Mouse (Mus musculus) forebrain, embryonic 14.5 days (tissue): ENCODE data around the gene Sytl3. TPM values are rescaled to one million over a fixed set of nuclear protein-coding genes. Genes with fewer than 3 reads are reported as not detected.

Experiments
- ATAC-seq: fragments of 200-750 bp; cut with Nextera tagmentation; 2 replicates; pipeline ENCODE4 v1.8.0; 2017; ENCODE audit warnings: mild to moderate bottlenecking, moderate library complexity
- DNase-seq: peaks from one replicate; pipeline ENCODE4 v3.0.0-alpha.2; 2015; ENCODE audit warnings: low spot score
- H3K27ac ChIP-seq: fragments of 300-500 bp; sonication (generic); 2 replicates; pipeline ENCODE4 v1.5.1; 2014; ENCODE audit warnings: low read depth, mild to moderate bottlenecking, control low read depth, low read length, moderate library complexity
- H3K27me3 ChIP-seq: fragments of 300-500 bp; sonication (generic); replicated peaks from 2 replicates; pipeline ENCODE4 v1.6.1; 2014; ENCODE audit warnings: low read length, control low read depth, mixed read lengths; ENCODE audit not compliant: control insufficient read depth, insufficient read depth
- H3K36me3 ChIP-seq: fragments of 300-500 bp; sonication (generic); 2 replicates; pipeline ENCODE4 v1.6.1; 2014; ENCODE audit warnings: low read length, control low read depth; ENCODE audit not compliant: control insufficient read depth, insufficient read depth
- H3K4me1 ChIP-seq: fragments of 300-500 bp; sonication (generic); 2 replicates; pipeline ENCODE4 v1.6.1; 2014; ENCODE audit warnings: antibody characterized with exemption, low read length, control low read depth; ENCODE audit not compliant: control insufficient read depth, insufficient read depth
- H3K4me2 ChIP-seq: fragments of 300-500 bp; sonication (generic); 2 replicates; pipeline ENCODE4 v1.6.1; 2014; ENCODE audit warnings: mild to moderate bottlenecking, control low read depth, low read length
- H3K4me3 ChIP-seq: fragments of 300-500 bp; sonication (generic); 2 replicates; pipeline ENCODE4 v1.5.1; 2014; ENCODE audit warnings: low read depth, low read length, control low read depth
- H3K9ac ChIP-seq: fragments of 300-500 bp; sonication (generic); 2 replicates; pipeline ENCODE4 v1.6.1; 2014; ENCODE audit warnings: mild to moderate bottlenecking, low read length, control low read depth, moderate library complexity
- H3K9me3 ChIP-seq: fragments of 300-500 bp; sonication (generic); replicated peaks from 2 replicates; pipeline ENCODE4 v1.6.1; 2016; ENCODE audit warnings: low read length, control low read depth, mixed read lengths; ENCODE audit not compliant: control insufficient read depth
- WGBS: fragments of 180-500 bp; shearing (Covaris S2); extraction: QIAGEN DNeasy Blood & Tissue Kit; methylation state at CpG from one replicate; pipeline ENCODE4 v1.1.7; 2014; 5-methylcytosine and 5-hydroxymethylcytosine counted together
- polyA plus RNA-seq: library from polyadenylated mRNA; unstranded; fragments of >200 nt; fragmentation: Nextera tagmentation; extraction: Ambion mirVana; gene quantifications from 2 replicates; pipeline ENCODE4 v1.2.1, GENCODE M21; 2014

Gene Sytl3
- polyA plus RNA-seq, 1 experiment from 2014 or later: 0.51 TPM

DNA sequence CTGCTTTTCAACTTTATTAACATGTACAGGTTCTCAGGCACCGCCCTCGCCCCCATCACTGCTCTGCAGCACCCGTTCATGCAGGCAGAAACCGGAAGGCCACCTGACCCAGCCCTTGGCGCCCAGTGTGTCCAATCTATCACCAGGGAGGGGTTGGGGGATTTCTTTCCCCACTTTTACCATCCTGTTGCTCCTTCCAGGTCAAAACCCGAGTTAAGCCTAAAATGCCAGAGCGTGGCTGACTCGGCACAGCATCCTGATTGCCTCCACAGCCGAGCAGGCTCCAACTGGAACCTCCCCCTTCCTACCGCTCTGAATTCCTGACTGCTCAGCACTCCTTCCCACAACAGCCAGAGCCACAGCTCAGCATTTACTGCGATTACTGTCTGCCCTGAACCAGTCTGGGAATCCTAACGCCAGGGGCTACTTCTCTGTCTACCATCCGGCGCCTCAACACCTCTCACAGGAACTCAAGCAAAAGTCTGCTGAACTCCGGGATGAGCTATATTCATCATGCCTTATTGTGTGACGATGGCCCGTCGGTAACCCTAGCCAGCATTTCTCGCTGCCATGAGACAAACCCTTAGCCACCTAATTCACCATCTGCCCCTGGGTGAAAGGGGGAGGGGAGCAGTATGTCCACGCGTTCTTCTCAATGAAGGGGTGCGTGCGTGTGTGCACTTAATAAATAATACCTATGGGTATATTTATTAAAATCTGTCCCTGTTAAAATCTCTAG, 120.0 kb downstream of the Sytl3 start:
- 7% methylated on average over 23 of the region's 23 CpGs for WGBS
- Histone ChIP-seq H3K27ac (peak overlapping the region; percentile 33; the same call in 1 of the 2 replicates), H3K4me1 (peaks cover 12% of the 10 kb centered on the region)

GRCm38 (mm10) chr17:6779632-6780031, 120.7 kb downstream of the Sytl3 start:
- Histone ChIP-seq H3K9ac (peak overlapping the region; percentile 49; the same call in 1 of the 2 replicates), H3K4me2 (peak overlapping the region; percentile 95), H3K9me3 (no peaks in the 10 kb centered on the region), H3K4me3 (peak overlapping the region; percentile 67), H3K4me1 (peaks cover 12% of the 10 kb centered on the region), H3K36me3 (no peaks in the 10 kb centered on the region), H3K27ac (peak overlapping the region; percentile 33; the same call in 1 of the 2 replicates), H3K27me3 (no peaks in the 10 kb centered on the region)
- 21% methylated on average over 6 of the region's 7 CpGs for WGBS
- DNase-seq (no peak), ATAC-seq (no peak)

More for the DNA sequence above, 120.0 kb downstream of the Sytl3 start:
- ATAC-seq: 0 out of 2 replicates have a peak, but pooled peaks have one; percentile 35
- Histone ChIP-seq H3K36me3 (no peaks in the 10 kb centered on the region), H3K9me3 (no peaks in the 10 kb centered on the region), H3K27me3 (no peaks in the 10 kb centered on the region), H3K4me3 (peak overlapping the region; percentile 67), H3K9ac (peak overlapping the region; percentile 49), H3K4me2 (peak overlapping the region; percentile 95)
- peak; percentile 66 for DNase-seq

GRCm38 (mm10) chr17:6780521-6781115, 121.7 kb downstream of the Sytl3 start:
- H3K27me3 ChIP-seq: no peaks in the 10 kb centered on the region
- no peak for ATAC-seq
- peaks cover 12% of the 10 kb centered on the region for H3K4me1 ChIP-seq
- WGBS: 59% methylated on average over 4 of the region's 4 CpGs
- DNase-seq: no peak
- no peak overlapping the region for H3K9ac ChIP-seq
- H3K36me3 ChIP-seq: no peaks in the 10 kb centered on the region
- peak overlapping the region; percentile 67 for H3K4me3 ChIP-seq
- H3K27ac ChIP-seq: no peak overlapping the region
- H3K4me2 ChIP-seq: peak overlapping the region; percentile 95
- H3K9me3 ChIP-seq: no peaks in the 10 kb centered on the region

DNA sequence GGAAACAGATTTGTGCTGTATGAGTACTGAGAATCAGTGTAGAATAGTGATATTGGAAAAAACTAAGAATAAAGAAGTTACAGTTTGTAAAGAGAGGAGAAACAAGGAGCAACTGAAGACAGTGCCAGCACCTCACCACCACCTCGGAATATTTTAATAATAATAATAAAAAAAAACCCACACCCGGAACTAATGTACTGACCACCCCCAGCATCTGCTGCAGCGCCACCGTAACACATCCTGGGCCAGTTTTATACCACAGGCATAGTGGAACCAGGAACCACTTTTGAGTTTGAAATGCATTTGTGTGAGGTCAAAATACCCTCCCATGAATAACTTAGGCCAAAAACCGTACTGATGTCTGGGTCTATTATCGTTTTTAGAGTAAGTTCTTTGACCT, 122.4 kb downstream of the Sytl3 start:
- no peak overlapping the region for H3K27ac ChIP-seq
- peak overlapping the region; percentile 95 for H3K4me2 ChIP-seq
- no peaks in the 10 kb centered on the region for H3K36me3 ChIP-seq
- no peaks in the 10 kb centered on the region for H3K27me3 ChIP-seq
- H3K4me1 ChIP-seq: peaks cover 9% of the 10 kb centered on the region
- no peaks in the 10 kb centered on the region for H3K9me3 ChIP-seq
- DNase-seq (no peak), ATAC-seq (no peak)
- peak overlapping the region; percentile 46; the same call in 1 of the 2 replicates for H3K9ac ChIP-seq
- peak overlapping the region; percentile 67 for H3K4me3 ChIP-seq
- WGBS: 46% methylated on average over 6 of the region's 6 CpGs

DNA sequence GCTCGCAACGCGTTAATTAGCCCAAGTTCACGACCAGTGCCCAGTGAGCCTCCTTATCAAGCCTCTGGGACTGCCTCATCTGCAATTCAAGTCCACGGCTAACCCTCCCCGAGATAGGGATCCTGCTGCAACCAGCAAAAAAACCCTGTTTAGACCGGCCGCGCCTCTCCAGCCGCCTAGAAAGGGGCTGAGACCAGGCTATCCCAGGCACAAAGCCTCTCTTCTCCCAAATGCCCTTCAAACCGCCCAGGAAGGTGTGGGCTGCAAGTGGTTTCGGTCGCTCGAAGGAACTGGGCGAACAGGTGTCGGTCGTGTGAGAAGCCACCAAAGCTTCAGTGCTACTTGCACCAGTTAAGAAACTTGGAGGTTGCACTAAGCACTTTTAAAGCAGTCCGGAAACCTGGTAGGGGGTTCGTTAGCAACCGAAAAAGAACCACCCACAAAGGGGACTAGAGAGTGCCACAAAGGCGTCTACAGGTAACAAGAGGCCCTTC, 123.2 kb downstream of the Sytl3 start:
- no peaks in the 10 kb centered on the region for H3K9me3 ChIP-seq
- under 1% methylated on average over 21 of the region's 21 CpGs for WGBS
- H3K36me3 ChIP-seq: no peaks in the 10 kb centered on the region
- DNase-seq (peak; percentile 30), ATAC-seq (no peak)
- no peaks in the 10 kb centered on the region for H3K27me3 ChIP-seq
- H3K9ac ChIP-seq: peak overlapping the region; percentile 78
- H3K27ac ChIP-seq: peak overlapping the region; percentile 60; the same call in 1 of the 2 replicates
- peak overlapping the region; percentile 67 for H3K4me3 ChIP-seq
- peak overlapping the region; percentile 95 for H3K4me2 ChIP-seq
- H3K4me1 ChIP-seq: peaks cover 6% of the 10 kb centered on the region

- Histone ChIP-seq H3K4me2 (peak within 1 kb of the TSS; percentile 95), H3K9me3 (no peaks in the 10 kb centered on the region), H3K4me1 (peaks cover 6% of the 10 kb centered on the region), H3K36me3 (no peaks in the 10 kb centered on the region), H3K27ac (peak within 1 kb of the TSS; percentile 72), H3K4me3 (peak within 1 kb of the TSS; percentile 67), H3K27me3 (no peaks in the 10 kb centered on the region), H3K9ac (peak within 1 kb of the TSS; percentile 78)
- under 1% methylated on average over 50 of the region's 52 CpGs for WGBS
- ATAC-seq: peak; percentile 85
- DNase-seq: peak; percentile 90
These were observed 123.7 kb downstream of the Sytl3 start, which contains the start of gene Ezr for GRCm38 (mm10) chr17:6782611-6783005. Gene Ezr, minus strand, starts transcription at chr17:6782784.

DNA sequence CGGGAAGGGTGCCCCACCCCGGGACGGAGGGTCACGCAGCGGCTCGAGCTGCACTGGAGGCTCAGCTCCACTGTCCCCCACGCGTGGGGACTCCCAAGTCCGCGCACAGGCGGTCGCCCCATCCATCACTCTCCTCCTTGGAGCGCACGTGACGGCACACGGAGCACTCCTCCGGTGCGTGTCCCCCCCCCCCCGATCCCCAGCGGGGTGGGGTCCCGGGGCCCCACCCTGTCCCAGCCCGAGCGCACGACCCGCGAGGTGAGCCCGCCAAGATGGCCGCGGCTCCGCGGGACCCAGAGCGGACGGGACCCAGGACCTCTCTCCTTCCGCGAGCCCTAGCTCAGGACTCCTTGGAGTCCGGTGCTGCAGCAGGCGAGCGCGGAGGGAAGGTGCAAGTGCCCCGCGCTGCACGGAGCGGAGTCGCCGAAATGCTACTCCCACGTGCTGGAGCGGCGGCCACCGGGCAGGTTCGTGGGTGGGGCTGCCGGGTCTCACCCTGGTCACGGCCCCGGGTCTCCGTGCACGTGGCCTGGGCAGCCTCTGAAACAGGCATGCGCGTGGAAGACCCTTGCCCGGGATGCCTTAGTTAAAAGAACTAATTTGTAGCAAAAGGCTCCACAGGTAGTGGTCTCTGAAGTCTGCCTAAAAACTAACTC, 124.2 kb downstream of the Sytl3 start:
- Histone ChIP-seq H3K4me3 (peak overlapping the region; percentile 67), H3K4me2 (peak overlapping the region; percentile 95), H3K9me3 (no peaks in the 10 kb centered on the region), H3K4me1 (peaks cover 6% of the 10 kb centered on the region), H3K27ac (peak overlapping the region; percentile 72), H3K27me3 (no peaks in the 10 kb centered on the region), H3K9ac (peak overlapping the region; percentile 78), H3K36me3 (no peaks in the 10 kb centered on the region)
- ATAC-seq (peak; percentile 68), DNase-seq (peak; percentile 61)
- under 1% methylated on average over 52 of the region's 58 CpGs for WGBS

DNA sequence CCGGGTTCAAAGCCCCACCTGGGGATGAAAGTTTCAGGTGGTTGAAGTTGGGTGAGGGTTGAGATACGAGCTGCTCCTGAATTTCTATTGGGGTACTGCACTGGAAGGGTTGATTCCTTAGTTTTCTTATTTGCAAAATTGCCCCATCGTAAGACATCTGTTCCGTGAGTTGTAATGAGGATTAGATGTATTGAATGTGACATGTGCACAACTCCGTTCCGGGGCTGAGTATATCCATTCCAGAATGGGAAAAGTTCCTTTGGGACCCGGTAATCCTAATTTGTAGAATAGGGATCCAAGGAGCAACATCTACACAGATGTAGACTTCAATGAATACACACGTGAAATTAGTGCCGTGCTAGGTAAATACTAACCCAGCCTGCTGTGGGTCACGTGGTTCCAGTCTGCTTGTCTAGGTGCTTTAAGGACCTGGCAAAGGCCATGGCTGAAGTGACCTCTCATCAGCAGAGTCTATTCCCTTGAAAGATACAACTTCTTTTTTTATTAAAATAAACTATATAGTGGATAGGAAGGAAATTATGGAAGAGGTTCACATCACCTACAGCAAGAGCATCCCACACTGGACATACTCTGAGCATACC, 125.0 kb downstream of the Sytl3 start:
- DNase-seq (no peak), ATAC-seq (no peak)
- WGBS: 42% methylated on average over 10 of the region's 10 CpGs
- H3K27me3 ChIP-seq: no peaks in the 10 kb centered on the region
- H3K36me3 ChIP-seq: no peaks in the 10 kb centered on the region
- no peak overlapping the region for H3K27ac ChIP-seq
- no peak overlapping the region; the same call in 1 of the 2 replicates for H3K9ac ChIP-seq
- no peaks in the 10 kb centered on the region for H3K9me3 ChIP-seq
- peak overlapping the region; percentile 67 for H3K4me3 ChIP-seq
- H3K4me2 ChIP-seq: peak overlapping the region; percentile 95
- H3K4me1 ChIP-seq: peaks cover 4% of the 10 kb centered on the region
